Mouse (Mus musculus): ENCODE data around the gene Atic. TPM values are rescaled to one million over a fixed set of nuclear protein-coding genes. Genes with fewer than 3 reads are reported as not detected.

Atic gene
- polyA plus RNA-seq, 1 experiment from 2014 or later: 36.0 TPM

- Histone ChIP-seq H3K27ac (ENCODE audit: low read depth, low read length) (no peak overlapping the region), H3K9ac (replicated peaks; ENCODE audit: low read depth, low read length) (no peak overlapping the region), H3K4me3 (ENCODE audit: low read depth, low read length) (no peak overlapping the region), H3K9me3 (ENCODE audit: control insufficient read depth, low read length) (no peaks in the 10 kb centered on the region), H3K4me2 (ENCODE audit: low read depth, low read length) (no peak overlapping the region), H3K4me1 (ENCODE audit: control insufficient read depth, insufficient read depth, low read length) (no peaks in the 10 kb centered on the region), H3K36me3 (ENCODE audit: control insufficient read depth, insufficient read depth, low read length) (no peaks in the 10 kb centered on the region), H3K27me3 (ENCODE audit: control insufficient read depth, insufficient read depth, low read length) (no peaks in the 10 kb centered on the region)
- no peak for ATAC-seq (ENCODE audit: low read depth)
- 96% methylated on average over 37 of the region's 37 CpGs for WGBS
Observed at GRCm38 (mm10) chr1:71609057-71609775, 52.3 kb downstream of the Atic start.

- H3K9me3 ChIP-seq (ENCODE audit: control insufficient read depth, low read length): no peaks in the 10 kb centered on the region
- 92% methylated on average over 5 of the region's 5 CpGs for WGBS
- H3K36me3 ChIP-seq (ENCODE audit: control insufficient read depth, insufficient read depth, low read length): no peaks in the 10 kb centered on the region
- no peak overlapping the region for H3K9ac ChIP-seq (replicated peaks; ENCODE audit: low read depth, low read length)
- ATAC-seq (ENCODE audit: low read depth): no peak
- H3K27ac ChIP-seq (ENCODE audit: low read depth, low read length): no peak overlapping the region
- H3K4me3 ChIP-seq (ENCODE audit: low read depth, low read length): no peak overlapping the region
- no peaks in the 10 kb centered on the region for H3K27me3 ChIP-seq (ENCODE audit: control insufficient read depth, insufficient read depth, low read length)
- no peak overlapping the region for H3K4me2 ChIP-seq (ENCODE audit: low read depth, low read length)
- H3K4me1 ChIP-seq (ENCODE audit: control insufficient read depth, insufficient read depth, low read length): peaks cover 4% of the 10 kb centered on the region; the same call in 1 of the 2 replicates
Observed at GRCm38 (mm10) chr1:71609916-71610315, 53.0 kb downstream of the Atic start.

GRCm38 (mm10) chr1:71612256-71612655 lies 55.3 kb downstream of the Atic start:
- WGBS: 95% methylated on average over 21 of the region's 21 CpGs
- no peak overlapping the region for H3K4me3 ChIP-seq (ENCODE audit: low read depth, low read length)
- H3K36me3 ChIP-seq (ENCODE audit: control insufficient read depth, insufficient read depth, low read length): no peaks in the 10 kb centered on the region
- no peak overlapping the region for H3K27ac ChIP-seq (ENCODE audit: low read depth, low read length)
- peaks cover 9% of the 10 kb centered on the region; the same call in 1 of the 2 replicates for H3K4me1 ChIP-seq (ENCODE audit: control insufficient read depth, insufficient read depth, low read length)
- H3K9ac ChIP-seq (replicated peaks; ENCODE audit: low read depth, low read length): no peak overlapping the region
- no peak overlapping the region for H3K4me2 ChIP-seq (ENCODE audit: low read depth, low read length)
- no peaks in the 10 kb centered on the region for H3K27me3 ChIP-seq (ENCODE audit: control insufficient read depth, insufficient read depth, low read length)
- no peak for ATAC-seq (ENCODE audit: low read depth)
- no peaks in the 10 kb centered on the region for H3K9me3 ChIP-seq (ENCODE audit: control insufficient read depth, low read length)

GRCm38 (mm10) chr1:71614545-71615246 lies 57.7 kb downstream of the Atic start:
- H3K36me3 ChIP-seq (ENCODE audit: control insufficient read depth, insufficient read depth, low read length): no peaks in the 10 kb centered on the region
- no peaks in the 10 kb centered on the region for H3K27me3 ChIP-seq (ENCODE audit: control insufficient read depth, insufficient read depth, low read length)
- ATAC-seq (ENCODE audit: low read depth): peak; percentile 93
- H3K4me3 ChIP-seq (ENCODE audit: low read depth, low read length): no peak overlapping the region
- peaks cover 9% of the 10 kb centered on the region; the same call in 1 of the 2 replicates for H3K4me1 ChIP-seq (ENCODE audit: control insufficient read depth, insufficient read depth, low read length)
- H3K9me3 ChIP-seq (ENCODE audit: control insufficient read depth, low read length): no peaks in the 10 kb centered on the region
- H3K27ac ChIP-seq (ENCODE audit: low read depth, low read length): 0 out of 2 replicates have a peak overlapping the region, but pooled peaks have one; percentile 7
- 29% methylated on average over 8 of the region's 8 CpGs for WGBS
- H3K9ac ChIP-seq (replicated peaks; ENCODE audit: low read depth, low read length): no peak overlapping the region
- no peak overlapping the region for H3K4me2 ChIP-seq (ENCODE audit: low read depth, low read length)

GRCm38 (mm10) chr1:71621526-71621925 lies 64.6 kb downstream of the Atic start:
- Histone ChIP-seq H3K9me3 (ENCODE audit: control insufficient read depth, low read length) (no peaks in the 10 kb centered on the region), H3K9ac (replicated peaks; ENCODE audit: low read depth, low read length) (no peak overlapping the region), H3K27ac (ENCODE audit: low read depth, low read length) (no peak overlapping the region), H3K4me1 (ENCODE audit: control insufficient read depth, insufficient read depth, low read length) (no peaks in the 10 kb centered on the region), H3K36me3 (ENCODE audit: control insufficient read depth, insufficient read depth, low read length) (no peaks in the 10 kb centered on the region), H3K4me2 (ENCODE audit: low read depth, low read length) (no peak overlapping the region), H3K4me3 (ENCODE audit: low read depth, low read length) (no peak overlapping the region), H3K27me3 (ENCODE audit: control insufficient read depth, insufficient read depth, low read length) (no peaks in the 10 kb centered on the region)
- ATAC-seq (ENCODE audit: low read depth): no peak
- 94% methylated on average over 2 of the region's 2 CpGs for WGBS

GRCm38 (mm10) chr1:71623625-71624024 lies 66.7 kb downstream of the Atic start:
- H3K36me3 ChIP-seq (ENCODE audit: control insufficient read depth, insufficient read depth, low read length): no peaks in the 10 kb centered on the region
- no peak for ATAC-seq (ENCODE audit: low read depth)
- H3K27ac ChIP-seq (ENCODE audit: low read depth, low read length): no peak overlapping the region
- H3K9ac ChIP-seq (replicated peaks; ENCODE audit: low read depth, low read length): no peak overlapping the region
- no peaks in the 10 kb centered on the region for H3K9me3 ChIP-seq (ENCODE audit: control insufficient read depth, low read length)
- no peak overlapping the region for H3K4me3 ChIP-seq (ENCODE audit: low read depth, low read length)
- H3K4me2 ChIP-seq (ENCODE audit: low read depth, low read length): no peak overlapping the region
- H3K27me3 ChIP-seq (ENCODE audit: control insufficient read depth, insufficient read depth, low read length): no peaks in the 10 kb centered on the region
- H3K4me1 ChIP-seq (ENCODE audit: control insufficient read depth, insufficient read depth, low read length): no peaks in the 10 kb centered on the region
- WGBS: 96% methylated on average over 6 of the region's 6 CpGs

Other genes starting within 250 kb of the Atic start
- 0.07 and 0.10 TPM in 2 replicates for gene Abca12, start 142.2 kb upstream of the Atic start, polyA plus RNA-seq (2014; fragmentation: Nextera tagmentation; extraction: Ambion mirVana)
- 18.5 and 39.2 TPM in 2 replicates for gene Fn1, start 96.0 kb downstream of the Atic start, polyA plus RNA-seq (2014; fragmentation: Nextera tagmentation; extraction: Ambion mirVana)